Mouse (Mus musculus) frontal cortex, postnatal 10 days (tissue): ENCODE results near the gene Olfr630.
"Not testable (repeated sequence)": the region's sequence is repeated elsewhere in the genome, so short reads cannot be mapped to it uniquely, and the experiment has no call there.

Experiments used
- DNase-seq, 2 experiments: peaks; one replicate each; pipeline ENCODE4 v3.0.0; 2022; ENCODE audit warnings: low spot score in 2 of 2, mixed read lengths in 1 of 2

Gene Olfr630

DNA sequence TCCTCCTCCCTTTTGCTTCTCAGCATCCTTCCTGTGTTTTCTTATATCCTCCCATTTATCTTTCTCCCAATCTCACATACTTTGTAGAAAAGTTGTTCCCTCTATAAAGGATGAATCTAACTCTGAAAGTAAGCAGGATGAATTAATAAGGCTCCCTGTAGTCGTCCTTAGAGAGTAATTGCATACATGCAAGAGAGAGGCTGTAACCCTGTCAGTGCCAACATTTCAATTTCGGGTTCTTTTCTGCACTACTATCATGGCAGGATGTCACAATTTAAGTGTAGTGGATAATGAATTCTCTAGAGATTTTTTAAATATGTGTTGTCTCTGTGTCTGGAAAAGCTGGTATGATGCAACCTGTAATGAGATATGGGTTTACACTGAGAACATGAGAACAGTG lies at the start of gene Olfr630:
Olfr630 (minus strand) TSS at position 101 of the 400 bp plus-strand sequence.
- DNase-seq: no peak

DNA sequence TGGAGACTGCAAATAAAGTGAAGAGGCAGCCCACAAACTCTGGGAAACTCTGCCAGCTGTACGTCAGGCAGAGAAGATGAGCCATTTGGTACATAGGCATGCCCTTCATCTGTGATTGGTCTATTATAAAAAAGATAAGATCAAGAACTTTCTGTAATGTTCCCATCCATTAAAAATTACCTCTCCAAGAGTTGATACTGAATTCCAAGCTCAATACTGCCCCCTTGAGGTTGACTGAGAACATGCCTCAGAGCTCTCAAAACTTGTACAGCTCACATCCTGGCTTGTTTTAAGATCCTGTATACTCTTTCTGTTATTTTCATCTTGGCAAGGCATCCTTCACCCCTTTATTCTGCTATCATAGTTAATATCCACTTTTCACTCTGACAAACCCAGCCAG lies 49.7 kb upstream of the Olfr630 start:
- no peak for DNase-seq

DNA sequence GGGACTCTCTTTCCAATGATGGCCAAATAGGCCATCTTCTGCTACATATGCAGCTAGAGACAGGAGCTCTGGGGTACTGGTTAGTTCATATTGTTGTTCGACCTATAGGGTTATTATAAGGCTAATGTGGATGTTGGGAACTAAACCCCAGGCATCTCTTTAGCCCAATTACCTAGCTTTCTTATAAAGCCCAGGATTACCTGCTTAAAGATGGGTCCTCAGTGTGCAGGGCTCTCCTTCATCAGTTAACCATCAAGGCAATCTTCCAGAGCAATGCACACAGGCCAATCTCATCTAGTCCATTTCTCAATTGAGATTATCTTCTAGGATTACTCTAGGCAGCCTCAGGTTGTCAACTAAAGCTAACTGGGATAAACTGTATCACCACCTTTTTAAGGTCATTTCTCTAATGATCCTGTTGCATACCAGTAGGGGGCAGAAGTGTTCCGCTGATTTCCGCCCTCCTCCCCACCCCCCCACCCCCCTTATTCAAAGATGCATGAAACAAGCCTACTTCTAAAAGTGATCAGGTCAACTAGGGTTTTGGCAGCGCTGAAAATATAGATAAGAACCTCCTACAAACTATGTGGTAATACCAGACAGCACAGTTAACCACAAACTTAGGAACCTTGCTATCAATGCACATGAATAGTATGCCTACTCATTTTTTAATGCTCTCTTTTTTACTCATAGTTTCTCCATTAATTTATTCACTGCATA lies 35.7 kb upstream of the Olfr630 start:
- DNase-seq: no peak

DNA sequence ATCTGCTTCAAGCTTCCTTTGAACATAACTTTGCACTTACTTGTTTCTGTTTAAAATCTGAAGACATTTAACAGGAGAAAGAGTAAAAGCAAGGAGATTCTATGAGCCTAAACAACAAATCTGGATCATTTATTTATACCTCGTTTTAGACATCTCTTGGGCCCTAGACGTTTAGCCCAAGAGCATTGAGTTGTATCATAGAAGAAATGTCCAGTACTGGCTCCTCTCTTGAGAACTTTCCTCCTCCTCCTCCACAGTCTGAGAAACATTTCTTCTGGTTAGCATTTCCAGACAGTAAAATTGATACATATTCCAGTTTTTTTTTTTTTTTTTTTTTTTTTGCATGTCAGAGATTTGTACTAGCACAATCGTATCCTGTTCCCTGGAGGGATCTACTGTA lies 34.6 kb upstream of the Olfr630 start, which contains the start of gene Olfr67:
Olfr67 (minus strand) TSS at position 101 of the 400 bp plus-strand sequence.
- DNase-seq: no peak

DNA sequence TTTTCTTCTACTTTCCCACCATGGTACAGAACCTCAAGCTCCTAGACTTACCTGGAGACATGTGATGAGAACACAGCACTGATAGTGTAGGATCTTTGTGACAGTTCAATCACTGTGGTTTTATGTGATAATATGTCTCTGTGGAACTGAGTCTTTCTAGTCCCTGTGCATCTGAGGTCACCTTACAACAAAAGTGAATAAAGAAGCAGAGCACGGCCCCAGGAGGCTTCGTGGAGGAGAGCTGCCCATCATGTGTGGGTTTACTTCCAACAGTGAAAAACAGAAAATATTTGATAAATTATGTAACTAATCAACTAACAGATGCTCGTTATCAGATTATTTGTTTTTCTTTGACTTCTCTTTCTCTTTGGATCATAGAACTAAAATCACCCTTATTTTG lies 22.5 kb upstream of the Olfr630 start, which contains the start of gene Olfr68:
Olfr68 (minus strand) TSS at position 101 of the 400 bp plus-strand sequence.
- no peak for DNase-seq

DNA sequence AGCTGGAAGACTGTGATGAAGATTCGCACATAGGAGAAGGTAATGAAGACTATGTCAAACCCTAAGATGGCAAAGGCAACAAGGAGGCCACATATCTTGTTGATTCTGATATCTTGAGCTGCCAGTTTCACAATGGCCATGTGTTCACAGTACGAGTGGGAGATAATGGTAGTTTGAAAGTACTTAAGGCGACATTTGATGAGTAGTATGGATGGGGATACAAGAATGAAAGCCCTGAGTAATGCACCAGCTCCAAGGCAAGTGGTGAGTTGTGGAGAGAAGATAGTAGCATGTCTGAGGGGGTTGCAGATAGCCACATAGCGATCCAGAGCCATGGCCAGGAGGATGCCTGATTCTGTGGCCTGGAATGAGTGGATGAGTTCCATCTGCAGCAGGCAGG lies 20.5 kb upstream of the Olfr630 start:
- not testable (repeated sequence) for DNase-seq

DNA sequence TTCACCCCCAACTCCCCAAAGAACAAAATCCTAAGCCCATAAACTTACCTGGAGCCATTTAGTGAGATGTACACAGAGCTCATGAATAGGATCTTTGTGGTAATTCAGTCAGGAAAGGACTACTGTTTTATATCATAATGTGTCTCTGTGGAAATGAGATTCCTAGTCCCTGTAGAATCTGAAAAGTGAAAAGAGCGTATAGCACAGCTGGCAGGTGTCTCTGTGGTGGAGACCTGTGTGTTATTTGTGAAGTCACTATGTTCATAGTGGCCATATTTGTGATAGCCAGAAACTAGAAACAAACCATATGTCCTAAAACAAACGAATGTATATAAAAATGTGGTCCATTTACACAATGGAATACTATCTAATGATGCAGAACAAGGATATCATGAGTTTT lies 14.4 kb upstream of the Olfr630 start, which contains the start of gene Olfr69:
Olfr69 (minus strand) TSS at position 101 of the 400 bp plus-strand sequence.
- no peak for DNase-seq

DNA sequence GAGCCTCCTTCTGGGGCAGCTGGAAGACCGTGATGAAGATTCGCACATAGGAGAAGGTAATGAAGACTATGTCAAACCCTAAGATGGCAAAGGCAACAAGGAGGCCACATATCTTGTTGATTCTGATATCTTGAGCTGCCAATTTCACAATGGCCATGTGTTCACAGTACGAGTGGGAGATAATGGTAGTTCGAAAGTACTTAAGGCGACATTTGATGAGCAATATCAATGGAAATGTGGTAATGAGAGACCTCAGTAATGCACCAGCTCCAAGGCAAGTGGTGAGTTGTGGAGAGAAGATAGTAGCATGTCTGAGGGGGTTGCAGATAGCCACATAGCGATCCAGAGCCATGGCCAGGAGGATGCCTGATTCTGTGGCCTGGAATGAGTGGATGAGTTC lies 10.6 kb upstream of the Olfr630 start:
- DNase-seq: not testable (repeated sequence)

DNA sequence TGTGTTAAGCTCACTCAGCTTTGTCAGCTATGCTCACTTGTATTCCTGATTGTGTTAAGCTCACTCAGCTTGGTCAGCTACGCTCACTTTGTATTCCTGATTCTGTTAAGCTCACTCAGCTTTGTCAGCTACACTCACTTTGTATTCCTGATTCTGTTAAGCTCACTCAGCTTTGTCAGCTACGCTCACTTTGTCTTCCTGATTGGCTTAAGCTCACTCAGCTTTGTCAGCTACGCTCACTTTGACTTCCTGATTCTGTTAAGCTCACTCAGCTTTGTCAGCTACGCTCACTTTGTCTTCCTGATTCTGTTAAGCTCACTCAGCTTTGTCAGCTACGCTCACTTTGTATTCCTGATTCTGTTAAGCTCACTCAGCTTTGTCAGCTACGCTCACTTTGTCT lies 5.1 kb upstream of the Olfr630 start:
- not testable (repeated sequence) for DNase-seq

DNA sequence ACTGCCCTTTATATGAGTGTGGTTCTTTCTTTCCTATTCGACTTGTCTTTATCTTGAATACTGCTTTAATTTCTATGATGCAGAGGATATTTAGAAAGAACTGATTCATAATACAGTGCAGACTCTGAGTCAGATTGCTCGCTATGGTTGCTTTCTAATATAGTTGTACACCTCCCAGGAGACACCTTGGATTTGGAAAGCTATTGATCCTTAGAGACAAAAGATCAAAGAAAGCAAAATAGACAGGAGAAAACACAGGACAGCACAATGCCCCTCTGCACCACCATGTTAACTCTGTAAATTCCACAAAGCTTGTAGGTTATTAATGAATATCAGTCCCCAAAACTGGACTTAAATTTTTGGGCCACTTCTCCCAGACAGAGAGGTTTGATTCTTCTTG lies 12.3 kb downstream of the Olfr630 start, which contains the start of gene Olfr629:
Olfr629 (minus strand) TSS at position 101 of the 400 bp plus-strand sequence.
- no peak for DNase-seq

DNA sequence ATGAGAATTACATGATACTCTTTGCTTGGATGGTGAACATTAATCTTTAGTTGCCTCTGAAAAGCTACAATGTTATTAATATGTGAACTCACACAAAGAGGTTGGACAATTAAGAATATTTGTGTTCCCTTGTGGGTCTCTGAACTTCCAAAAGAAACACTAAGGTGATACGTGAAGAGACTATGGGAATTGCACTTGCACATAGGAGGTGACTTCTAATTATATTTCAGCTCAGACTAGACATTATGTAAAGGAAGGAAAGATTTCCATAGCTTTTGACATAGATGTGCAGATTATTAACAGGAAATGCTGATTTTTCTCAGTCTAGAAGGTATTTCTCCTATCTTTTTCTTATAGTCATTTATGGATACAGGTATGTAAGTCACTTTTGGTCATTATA lies 27.1 kb downstream of the Olfr630 start, which contains the start of gene Olfr628:
Olfr628 (plus strand) TSS at position 301 of the 400 bp plus-strand sequence.
- no peak for DNase-seq

DNA sequence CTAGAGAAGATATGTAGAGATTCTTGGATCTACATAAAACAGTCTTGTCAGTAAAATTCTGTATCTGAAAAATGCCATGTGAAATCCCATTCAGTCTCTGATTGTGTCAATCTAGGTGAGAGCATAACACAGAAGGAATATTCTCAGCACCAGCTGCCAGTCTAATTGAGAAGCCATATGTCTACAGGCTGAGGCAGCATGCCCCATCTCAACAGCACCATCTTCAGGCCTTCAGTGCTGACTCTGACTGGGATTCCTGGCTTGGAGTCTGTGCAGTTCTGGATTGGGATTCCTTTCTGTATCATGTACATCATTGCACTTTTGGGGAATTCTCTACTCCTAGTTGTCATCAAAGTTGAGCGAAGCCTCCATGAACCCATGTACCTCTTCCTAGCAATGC lies 40.7 kb downstream of the Olfr630 start:
- not testable (repeated sequence) for DNase-seq

DNA sequence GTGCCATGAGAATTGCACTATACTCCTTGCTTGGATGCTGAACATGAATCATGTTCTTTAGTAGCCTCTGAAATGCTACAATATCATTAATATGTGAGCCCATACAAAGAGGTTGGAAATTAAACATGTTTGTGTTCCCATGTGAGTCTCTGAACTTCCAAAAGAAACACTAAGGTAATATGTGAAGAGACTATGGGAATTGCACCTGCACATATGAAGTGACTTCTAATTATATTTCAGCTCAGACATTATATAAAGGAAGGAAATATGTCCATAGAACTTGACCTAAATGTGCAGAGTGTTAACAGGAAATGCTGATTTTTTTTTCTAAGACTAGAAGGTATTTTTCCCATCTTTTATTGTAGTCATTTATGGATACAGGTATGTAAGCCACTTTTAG lies 42.8 kb downstream of the Olfr630 start, which contains the start of gene Olfr243:
Olfr243 (plus strand) TSS at position 301 of the 400 bp plus-strand sequence.
- no peak for DNase-seq

DNA sequence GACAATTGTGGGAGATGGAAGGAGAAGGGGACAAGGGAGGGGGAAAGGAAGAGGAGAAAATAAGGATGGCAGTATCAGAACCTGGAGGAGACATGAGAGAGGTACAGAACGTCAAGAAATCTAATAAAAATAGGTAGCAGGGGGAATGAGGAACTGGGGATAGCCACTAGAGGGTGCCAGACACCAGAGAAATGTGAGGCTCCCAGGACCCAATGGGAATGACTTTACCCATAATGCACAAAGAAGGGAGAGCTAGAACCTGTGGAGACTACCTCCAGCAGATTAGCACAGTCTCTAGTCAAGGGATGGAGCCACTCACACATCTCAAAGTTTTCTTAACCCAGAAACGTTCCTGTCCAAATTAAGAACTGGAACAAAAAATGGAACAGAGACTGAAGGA lies 45.1 kb downstream of the Olfr630 start:
- no peak for DNase-seq
